Mouse (Mus musculus): ENCODE data around the gene Limd1. TPM values are rescaled to one million over a fixed set of nuclear protein-coding genes. Genes with fewer than 3 reads are reported as not detected.

The Limd1 gene
- polyA plus RNA-seq, 1 experiment from 2014 or later = 33.6 TPM

Other genes starting within 250 kb of the Limd1 start
- 7.8 and 8.7 TPM in 2 replicates for gene Tmem158, start 217.9 kb upstream of the Limd1 start, polyA plus RNA-seq (2015; fragmentation: Nextera tagmentation; extraction: Ambion mirVana)
- gene Lars2, start 111.8 kb upstream of the Limd1 start, polyA plus RNA-seq (2015; fragmentation: Nextera tagmentation; extraction: Ambion mirVana) = 1,551 and 1,799 TPM in 2 replicates
- gene Sacm1l, start 51.1 kb downstream of the Limd1 start, polyA plus RNA-seq (2015; fragmentation: Nextera tagmentation; extraction: Ambion mirVana) = 46.7 and 47.3 TPM in 2 replicates
- 0.12 and 0.13 TPM in 2 replicates for gene Slc6a20b, start 153.9 kb downstream of the Limd1 start, polyA plus RNA-seq (2015; fragmentation: Nextera tagmentation; extraction: Ambion mirVana)
- gene Ccr9, start 199.7 kb downstream of the Limd1 start, polyA plus RNA-seq (2015; fragmentation: Nextera tagmentation; extraction: Ambion mirVana) = 438 and 524 TPM in 2 replicates
- gene Slc6a20a, start 200.2 kb downstream of the Limd1 start, polyA plus RNA-seq (2015; fragmentation: Nextera tagmentation; extraction: Ambion mirVana) = 0.86 and 1.4 TPM in 2 replicates
- 143 and 152 TPM in 2 replicates for gene Lztfl1, start 239.0 kb downstream of the Limd1 start, polyA plus RNA-seq (2015; fragmentation: Nextera tagmentation; extraction: Ambion mirVana)